Mouse (Mus musculus): ENCODE measurements around the gene Tsacc.
"Not testable (repeated sequence)": the region's sequence is repeated elsewhere in the genome, so short reads cannot be mapped to it uniquely, and the experiment has no call there.

The Tsacc gene

GRCm38 (mm10) chr3:88296561-88297318 is at the start of gene Tsacc, which contains the start of gene Cct3:
TSS of gene Tsacc (minus strand) at chr3:88296999.
TSS of gene Cct3 (plus strand) at chr3:88297116.
- peak; percentile 94 to 95 for DNase-seq (ENCODE audit: low spot score in 2 of 2)

- DNase-seq (ENCODE audit: low spot score in 2 of 2) = no peak
Observed at GRCm38 (mm10) chr3:88339006-88339405, 42.2 kb upstream of the Tsacc start.

GRCm38 (mm10) chr3:88338316-88338715 is 41.5 kb upstream of the Tsacc start:
- no peak for DNase-seq (ENCODE audit: low spot score in 2 of 2)

DNA sequence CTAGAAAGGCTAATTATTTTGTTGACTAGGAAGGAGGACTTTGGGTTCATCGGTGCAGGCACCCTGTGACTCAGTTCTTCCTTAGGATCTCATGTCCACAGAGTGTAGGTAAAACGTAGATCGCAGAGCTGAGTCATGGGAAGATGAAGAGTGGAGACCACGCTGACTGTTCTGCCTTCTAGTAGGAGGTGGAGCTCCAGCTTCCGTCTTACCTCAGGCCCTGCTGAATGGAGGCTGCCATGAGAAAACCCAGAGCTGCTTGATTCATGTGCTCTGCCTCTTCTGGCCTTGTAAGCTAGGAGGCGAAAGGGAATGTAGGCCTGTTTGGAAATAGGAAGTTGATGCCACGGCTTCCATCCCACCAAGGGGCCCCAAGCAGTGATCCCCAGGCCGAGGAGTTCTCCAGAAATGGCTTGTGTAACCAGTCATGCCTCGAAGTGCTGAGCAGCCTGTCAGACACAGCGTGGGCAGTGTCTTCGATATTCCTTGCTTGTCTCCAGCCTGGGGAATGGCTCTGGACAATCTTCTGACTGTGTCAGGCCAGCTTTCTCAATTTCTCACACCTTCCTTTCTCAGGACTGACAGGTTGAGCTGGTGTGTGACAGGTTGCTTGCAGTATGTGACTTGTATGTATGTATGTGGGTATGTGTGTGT is 40.7 kb upstream of the Tsacc start:
- no peak for DNase-seq (ENCODE audit: low spot score in 2 of 2)

GRCm38 (mm10) chr3:88336058-88337013 is 39.5 kb upstream of the Tsacc start, which contains the start of the genes Tmem79 and Smg5:
TSS of gene Tmem79 (minus strand) at chr3:88336148.
TSS of gene Smg5 (plus strand) at chr3:88336260.
- peak; percentile 93 to 94 for DNase-seq (ENCODE audit: low spot score in 2 of 2)

GRCm38 (mm10) chr3:88335436-88336053 is 38.7 kb upstream of the Tsacc start:
- no peak for DNase-seq (ENCODE audit: low spot score in 2 of 2)

- no peak for DNase-seq (ENCODE audit: low spot score in 2 of 2)
Observed at GRCm38 (mm10) chr3:88334902-88335435, 38.2 kb upstream of the Tsacc start.

DNA sequence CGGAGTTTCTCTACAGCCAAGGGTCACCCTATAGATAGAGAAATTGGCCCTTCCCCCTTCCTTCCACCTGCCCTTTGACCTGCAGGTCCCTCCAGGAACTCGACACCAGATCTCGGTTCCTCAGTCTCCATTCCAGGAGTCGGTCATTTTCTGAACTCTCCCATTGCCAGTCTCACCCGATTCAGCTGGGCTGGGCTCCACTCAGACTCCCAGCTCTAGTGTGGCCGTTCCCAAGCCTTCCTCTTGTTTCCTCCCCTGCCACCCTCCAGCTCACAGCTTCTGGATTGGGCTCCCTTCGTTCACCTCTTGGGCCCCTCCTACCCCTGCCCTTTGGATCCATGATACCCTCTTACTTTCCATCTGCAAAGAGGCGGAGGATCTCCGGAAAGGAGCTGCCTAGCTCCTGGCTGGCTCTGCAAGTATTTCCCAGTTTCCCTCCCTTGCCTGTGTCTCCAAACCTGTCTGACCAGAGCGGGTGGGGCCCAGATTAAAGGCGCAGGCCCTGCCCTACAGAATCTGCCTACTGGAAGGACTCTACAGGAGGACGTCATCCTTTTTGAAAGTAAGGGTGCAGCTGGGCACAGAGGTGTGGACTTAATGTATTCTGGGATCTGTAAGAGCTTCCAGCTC is 37.3 kb upstream of the Tsacc start:
- no peak for DNase-seq (ENCODE audit: low spot score in 2 of 2)

GRCm38 (mm10) chr3:88331282-88331681 is 34.5 kb upstream of the Tsacc start:
- DNase-seq (ENCODE audit: low spot score in 2 of 2) = no peak

DNA sequence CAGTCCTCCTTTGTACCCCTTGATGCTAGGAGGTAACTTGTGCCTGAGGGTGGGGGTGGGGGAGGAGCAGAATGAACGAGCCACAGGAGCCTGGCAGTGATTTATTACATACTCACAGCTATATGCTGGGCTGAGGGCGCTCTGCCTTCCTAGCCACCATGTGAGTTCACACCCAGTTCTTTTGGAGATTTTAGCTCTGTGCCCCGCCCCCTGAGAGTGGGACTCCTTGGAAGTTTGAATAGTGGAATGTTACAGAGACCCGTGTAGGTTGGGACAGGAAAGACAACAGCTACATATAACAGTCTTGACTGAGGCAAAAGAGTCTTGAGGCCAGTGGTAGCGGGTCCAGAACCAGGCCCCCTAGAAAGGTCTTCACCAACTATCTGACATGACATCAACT is 32.2 kb upstream of the Tsacc start:
- DNase-seq (ENCODE audit: low spot score in 2 of 2) = no peak

DNA sequence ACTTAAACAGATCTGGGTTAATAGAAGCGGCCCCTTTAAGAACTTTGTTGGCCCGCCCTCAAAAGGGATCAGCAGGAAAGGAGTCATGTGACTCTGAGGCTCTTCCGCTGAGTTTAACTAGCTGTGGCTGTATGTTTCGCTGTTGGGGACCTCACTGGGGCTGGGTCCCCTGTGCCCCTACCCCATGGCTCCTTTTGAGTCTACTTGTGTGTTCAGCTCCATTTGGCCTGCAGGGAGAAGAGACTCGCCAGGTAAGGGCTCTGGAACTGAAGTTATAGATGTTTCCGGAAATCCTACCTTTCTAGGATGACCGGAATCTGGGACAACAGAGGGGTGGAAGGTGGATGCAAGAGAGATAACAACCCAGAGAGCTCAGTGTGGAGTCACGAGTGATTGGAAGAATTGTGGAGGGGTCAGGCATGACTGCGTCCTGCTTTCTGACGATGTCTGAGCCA is 28.2 kb upstream of the Tsacc start, which contains the start of gene Glmp:
Gene Glmp (plus strand): TSS at position 73 of the 455 bp plus-strand sequence.
- peak in 1 of 2 experiments; percentile 40 for DNase-seq (ENCODE audit: low spot score in 2 of 2)

GRCm38 (mm10) chr3:88299172-88299571 is 2.4 kb upstream of the Tsacc start:
- DNase-seq (ENCODE audit: low spot score in 2 of 2) = no peak

- no peak for DNase-seq (ENCODE audit: low spot score in 2 of 2)
Observed at GRCm38 (mm10) chr3:88297321-88297851, 587 bp upstream of the Tsacc start.

DNA sequence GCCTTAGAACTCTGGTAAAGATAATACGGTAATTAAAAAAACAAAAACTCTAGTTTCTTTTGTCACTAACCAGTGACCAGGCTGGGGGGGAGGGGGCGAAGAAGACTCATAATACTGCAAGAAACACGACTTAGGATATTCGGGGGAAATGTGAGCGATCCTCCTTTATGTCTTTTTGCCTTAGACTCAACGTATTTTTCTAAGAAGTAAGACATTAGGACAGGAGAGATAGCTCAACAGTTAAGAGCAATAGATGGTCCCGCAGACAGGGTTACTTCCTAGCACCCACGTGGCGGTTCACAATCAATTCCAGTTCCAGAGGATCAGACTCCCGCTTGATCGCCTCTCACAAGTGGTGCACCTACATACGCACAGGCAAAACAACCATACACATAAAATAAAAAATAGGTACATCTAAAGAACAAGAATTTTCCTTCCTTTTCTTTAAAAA is 664 bp downstream of the Tsacc start:
- DNase-seq (ENCODE audit: low spot score in 2 of 2) = no peak

GRCm38 (mm10) chr3:88295272-88295671 is 1.5 kb downstream of the Tsacc start:
- DNase-seq (ENCODE audit: low spot score in 2 of 2) = not testable (repeated sequence)

GRCm38 (mm10) chr3:88291970-88292369 is 4.8 kb downstream of the Tsacc start:
- no peak for DNase-seq (ENCODE audit: low spot score in 2 of 2)

DNA sequence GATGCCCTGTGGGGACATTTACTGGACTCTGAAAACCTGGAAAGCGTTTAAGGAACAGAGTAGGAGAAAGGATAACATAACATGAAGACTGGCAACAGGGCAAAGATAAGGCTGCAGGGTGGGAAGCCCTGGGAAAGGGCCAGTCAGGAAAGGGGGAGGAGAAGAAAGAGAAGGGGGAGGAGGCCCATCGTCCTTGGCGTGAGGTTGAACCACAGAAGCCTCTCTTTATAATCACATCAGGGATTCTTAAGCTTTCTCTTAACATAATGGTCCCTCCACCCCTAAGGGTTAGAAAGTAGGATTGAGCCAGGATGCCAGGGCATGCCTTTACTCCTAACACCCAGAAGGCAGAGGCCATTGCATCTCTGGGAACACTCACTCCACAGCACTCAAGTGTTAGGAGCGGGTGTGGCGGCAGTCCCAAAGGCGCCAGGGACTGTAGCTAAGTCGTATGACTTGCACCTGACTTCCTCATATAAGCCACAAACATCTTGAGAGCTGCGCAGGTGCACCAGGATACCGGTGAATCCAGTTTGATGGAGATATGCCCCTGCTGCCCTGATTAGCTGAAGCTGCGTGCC is 8.6 kb downstream of the Tsacc start:
- DNase-seq (ENCODE audit: low spot score in 2 of 2) = not testable (repeated sequence)

GRCm38 (mm10) chr3:88287110-88287509 is 9.7 kb downstream of the Tsacc start, which contains the start of gene Gm38392:
TSS of gene Gm38392 (minus strand) at chr3:88287210.
- no peak for DNase-seq (ENCODE audit: low spot score in 2 of 2)

- DNase-seq (ENCODE audit: low spot score in 2 of 2) = not testable (repeated sequence)
Observed at GRCm38 (mm10) chr3:88285565-88285895, 11.3 kb downstream of the Tsacc start.
